Comparison of ENCODE assay signal across 13 mouse cellular contexts in the genomic region with DNA sequence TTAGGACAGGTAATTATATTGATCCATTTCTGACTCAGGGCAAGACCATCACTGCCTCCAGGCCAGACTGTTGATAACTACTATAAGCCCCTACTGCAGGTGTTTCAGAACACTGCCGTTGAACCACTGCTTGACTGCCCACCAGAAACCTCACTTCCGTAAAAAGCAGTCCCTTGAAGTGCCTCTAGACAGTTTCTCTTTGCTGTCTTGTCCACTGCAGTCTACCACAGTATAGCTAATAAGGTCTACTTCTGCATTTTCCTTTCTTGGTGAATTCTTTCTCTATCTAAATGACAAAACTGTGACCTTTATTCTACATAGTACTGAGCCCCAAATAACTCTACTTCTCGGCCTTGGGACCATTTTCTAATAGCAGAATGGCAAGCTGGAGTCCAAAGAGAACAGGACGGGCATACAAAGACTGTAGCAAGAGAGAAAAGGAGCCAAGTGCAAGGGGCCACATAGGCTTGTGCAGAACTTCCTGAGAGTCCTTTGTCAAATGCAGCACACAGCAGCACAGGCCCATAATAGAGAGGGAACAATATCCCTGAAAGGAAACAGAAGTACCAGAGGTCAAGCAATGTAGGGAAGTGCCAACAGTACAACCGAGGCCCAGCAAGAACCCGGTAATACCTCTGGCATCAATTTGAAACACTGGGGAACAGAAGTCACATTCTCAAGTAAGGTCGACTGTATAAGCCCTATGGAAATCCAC. TPM values are rescaled to one million over a fixed set of nuclear protein-coding genes. Genes with fewer than 3 reads are reported as not detected.
A peak's percentile ranks its signal among the peaks of the same experiment; 100 is the strongest.
DNase-seq lines count a peak whose midpoint lies in the region; ATAC-seq and TF ChIP-seq lines count a peak whose summit lies in the region.
"Had no signal": no experiment of that assay in that cellular context is flagged by ENCODE, and none has a peak within 500 bp of the region (broad histone marks: within the 10 kb centered on the region; RNA-seq: fewer than 3 reads in every experiment).

No protein-coding gene starts in this region.

- no peaks in the 10 kb centered on the region for H3K9me3 ChIP-seq in MEL (replicated peaks; ENCODE audit: insufficient read depth, low read length)
- no peaks in the 10 kb centered on the region for H3K9me3 ChIP-seq in liver, embryonic 13.5 days (replicated peaks)
- no peaks in the 10 kb centered on the region for H3K9me3 ChIP-seq in hindbrain, embryonic 10.5 days
- H3K9me3 ChIP-seq: embryonic facial prominence, embryonic 10.5 days; forebrain, embryonic 10.5 days; lung, embryonic 15.5 days had no signal

- H3K4me2 ChIP-seq in liver, embryonic 13.5 days = no peak overlapping the region
- H3K4me2 ChIP-seq: hindbrain, embryonic 14.5 days; lung, embryonic 15.5 days had no signal

- TF ChIP-seq EP300 in MEL (IDR thresholded peaks at IDR 0.05; ENCODE audit: low read depth in 1 of 2, low read length in 2 of 2) = no peak

- 21% methylated on average over 7 of the region's 7 CpGs for WGBS in liver, embryonic 13.5 days (ENCODE audit: insufficient replicate concordance)
- WGBS in hindbrain, embryonic 10.5 days = 82% methylated on average over 7 of the region's 7 CpGs

- H3K27me3 ChIP-seq in MEL (ENCODE audit: control insufficient read depth in 1 of 2, insufficient read depth in 2 of 2, low read length in 2 of 2) = no peaks in the 10 kb centered on the region
- no peaks in the 10 kb centered on the region for H3K27me3 ChIP-seq in liver, embryonic 13.5 days
- no peaks in the 10 kb centered on the region for H3K27me3 ChIP-seq in hindbrain, embryonic 10.5 days (ENCODE audit: insufficient read depth, poor library complexity, severe bottlenecking)
- H3K27me3 ChIP-seq: lung, embryonic 15.5 days had no signal

- no peak for TF ChIP-seq POLR2A in MEL (IDR thresholded peaks at IDR 0.05; ENCODE audit: control insufficient read depth in 1 of 2, insufficient read depth in 1 of 2, low read depth in 1 of 2, low read length in 2 of 2, poor library complexity in 1 of 2)

- DNase-seq in layer of hippocampus, adult 9-10 months (ENCODE audit: low spot score) = peak; percentile 21
- no peak for DNase-seq in layer of hippocampus, postnatal 25 days (ENCODE audit: extremely low spot score in 1 of 2, low spot score in 1 of 2)
- DNase-seq in MEL (ENCODE audit: low read depth, low spot score) = peak; percentile 49
- no peak for DNase-seq in liver, embryonic 13.5 days
- no peak for DNase-seq in hindbrain, embryonic 10.5 days (ENCODE audit: low spot score)
- no peak for DNase-seq in kidney, postnatal 10 days
- DNase-seq: gastrocnemius, postnatal 10 days; thymus, postnatal 14 days had no signal

- no peak for TF ChIP-seq CTCF in MEL (IDR thresholded peaks at IDR 0.05 in 2 of 3, conservative IDR thresholded peaks at IDR 0.05 in 1 of 3; ENCODE audit: control insufficient read depth in 1 of 3, insufficient read depth in 1 of 3, low read depth in 2 of 3, low read length in 3 of 3, poor library complexity in 1 of 3, severe bottlenecking in 1 of 3)

- peaks cover 2 to 10% of the 10 kb centered on the region in 2 experiments; a peak in 3 of 4 replicates for H3K36me3 ChIP-seq in MEL (ENCODE audit: control insufficient read depth in 1 of 2, insufficient read depth in 2 of 2, low read length in 2 of 2)
- H3K36me3 ChIP-seq in liver, embryonic 13.5 days = peaks cover 3% of the 10 kb centered on the region; the same call in 1 of the 2 replicates
- no peaks in the 10 kb centered on the region; the same call in 1 of the 2 replicates for H3K36me3 ChIP-seq in hindbrain, embryonic 10.5 days
- H3K36me3 ChIP-seq: embryonic facial prominence, embryonic 10.5 days; forebrain, embryonic 10.5 days; lung, embryonic 15.5 days had no signal

- TF ChIP-seq RAD21 in MEL (IDR thresholded peaks at IDR 0.05; ENCODE audit: low read depth, low read length) = no peak

- no peak overlapping the region for H3K9ac ChIP-seq in MEL (ENCODE audit: control insufficient read depth, low read depth, low read length, poor library complexity, severe bottlenecking)
- no peak overlapping the region for H3K9ac ChIP-seq in liver, embryonic 13.5 days
- H3K9ac ChIP-seq: hindbrain, embryonic 14.5 days; lung, embryonic 15.5 days had no signal

- peaks cover 5 to 6% of the 10 kb centered on the region in 2 experiments for H3K4me1 ChIP-seq in MEL (ENCODE audit: control insufficient read depth in 1 of 2, insufficient read depth in 2 of 2, low read length in 2 of 2)
- H3K4me1 ChIP-seq in liver, embryonic 13.5 days (replicated peaks) = peaks cover 16% of the 10 kb centered on the region
- H3K4me1 ChIP-seq in hindbrain, embryonic 10.5 days (replicated peaks) = no peaks in the 10 kb centered on the region
- H3K4me1 ChIP-seq: embryonic facial prominence, embryonic 10.5 days; forebrain, embryonic 10.5 days; lung, embryonic 15.5 days had no signal

- H3K27ac ChIP-seq in MEL (ENCODE audit: control insufficient read depth, low read depth, low read length) = no peak overlapping the region
- 0 out of 2 replicates have a peak overlapping the region, but pooled peaks have one; percentile 8 for H3K27ac ChIP-seq in liver, embryonic 13.5 days
- no peak overlapping the region for H3K27ac ChIP-seq in hindbrain, embryonic 10.5 days
- H3K27ac ChIP-seq: embryonic facial prominence, embryonic 10.5 days; forebrain, embryonic 10.5 days; hindbrain, embryonic 14.5 days; lung, embryonic 15.5 days had no signal

- ATAC-seq in liver, embryonic 13.5 days (ENCODE audit: low read depth) = peak; percentile 60; the same call in 1 of the 2 replicates
- ATAC-seq in neutrophil, adult 5-6 weeks (ENCODE audit: extremely low read depth, insufficient number of reproducible peaks, low FRiP score, poor library complexity, severe bottlenecking) = peak; percentile 94

- H3K79me2 ChIP-seq in MEL (ENCODE audit: control insufficient read depth, insufficient read depth, low read length, poor library complexity) = peaks cover 18% of the 10 kb centered on the region

- no peak overlapping the region for H3K4me3 ChIP-seq in MEL (ENCODE audit: control insufficient read depth in 1 of 2, insufficient read depth in 1 of 2, low read depth in 2 of 2, low read length in 2 of 2)
- no peak overlapping the region for H3K4me3 ChIP-seq in liver, embryonic 13.5 days (replicated peaks)
- H3K4me3 ChIP-seq in hindbrain, embryonic 10.5 days = no peak overlapping the region
- H3K4me3 ChIP-seq: embryonic facial prominence, embryonic 10.5 days; forebrain, embryonic 10.5 days; lung, embryonic 15.5 days had no signal

TF ChIP-seq in MEL, 35 proteins besides CTCF, POLR2A, EP300 and RAD21:
- TF ChIP-seq ZKSCAN1 (IDR thresholded peaks at IDR 0.05; ENCODE audit: low read depth, low read length) = no peak
- no peak for TF ChIP-seq TAL1 (IDR thresholded peaks at IDR 0.05; ENCODE audit: low read length)
- no peak for TF ChIP-seq POLR2AphosphoS5 (IDR thresholded peaks at IDR 0.05; ENCODE audit: borderline replicate concordance, low read depth, low read length)
- no peak for TF ChIP-seq USF2 (IDR thresholded peaks at IDR 0.05; ENCODE audit: borderline replicate concordance in 1 of 2, insufficient read depth in 1 of 2, low read depth in 1 of 2, low read length in 2 of 2)
- TF ChIP-seq NRF1 (IDR thresholded peaks at IDR 0.05; ENCODE audit: insufficient read depth, low read depth, low read length, poor library complexity, severe bottlenecking) = no peak
- TF ChIP-seq CHD1 (IDR thresholded peaks at IDR 0.05; ENCODE audit: low read depth, low read length) = no peak
- TF ChIP-seq ZNF384 (IDR thresholded peaks at IDR 0.05; ENCODE audit: low read depth, low read length) = no peak
- TF ChIP-seq KAT2A (conservative IDR thresholded peaks at IDR 0.05; ENCODE audit: low read depth, low read length) = no peak
- no peak for TF ChIP-seq TCF12 (IDR thresholded peaks at IDR 0.05; ENCODE audit: low read depth, low read length)
- no peak for TF ChIP-seq MAZ (IDR thresholded peaks at IDR 0.05; ENCODE audit: low read depth, low read length)
- no peak for TF ChIP-seq ELF1 (IDR thresholded peaks at IDR 0.05; ENCODE audit: low read depth, low read length)
- no peak for TF ChIP-seq NELFE (IDR thresholded peaks at IDR 0.05; ENCODE audit: low read depth, low read length)
- TF ChIP-seq BHLHE40 (IDR thresholded peaks at IDR 0.05; ENCODE audit: borderline replicate concordance, low read depth, low read length) = no peak
- no peak for TF ChIP-seq E2F4 (IDR thresholded peaks at IDR 0.05; ENCODE audit: borderline replicate concordance, low read depth, low read length)
- TF ChIP-seq GATA1 (IDR thresholded peaks at IDR 0.05; ENCODE audit: low read depth, low read length) = no peak
- no peak for TF ChIP-seq HCFC1 (IDR thresholded peaks at IDR 0.05; ENCODE audit: low read depth, low read length)
- no peak for TF ChIP-seq SMC3 (IDR thresholded peaks at IDR 0.05; ENCODE audit: low read depth, low read length)

RNA-seq across cellular contexts. Expression of gene Lnpep, which starts 37.4 kb away (rescaled TPM):
- 100 to 1,000 TPM in 1 of 2 experiments, 10 to 100 TPM in 1; 89.5 to 101 TPM for total RNA-seq in layer of hippocampus, postnatal 25 days (2021)
- total RNA-seq in MEL (2012; rRNA removed) = 20.7 and 25.1 TPM in 2 replicates
- polyA plus RNA-seq in MEL (2012; ENCODE audit: insufficient read depth in 1 of 2, insufficient read length in 2 of 2, low read depth in 1 of 2, low replicate concordance in 2 of 2, missing spikeins in 1 of 2) = 100 to 1,000 TPM in 1 of 2 experiments, 10 to 100 TPM in 1; 10.0 to 773 TPM
- polyA plus RNA-seq in liver, embryonic 13.5 days (2015; fragmentation: Nextera tagmentation; extraction: Ambion mirVana) = 3.2 and 3.6 TPM in 2 replicates
- total RNA-seq in neutrophil, adult 5-6 weeks (2017) = 130 and 143 TPM in 2 replicates
- polyA plus RNA-seq in hindbrain, embryonic 10.5 days (2016; fragmentation: Nextera tagmentation; extraction: Ambion mirVana) = 6.2 and 7.2 TPM in 2 replicates

Comparison
In these comparisons a context has a peak if more than half of its experiments do, and no peak if none do; other contexts are left out.
1. DNase-seq: peak in layer of hippocampus, adult 9-10 months (single experiment) and MEL (single experiment); none in layer of hippocampus, postnatal 25 days (0 of 2), liver, embryonic 13.5 days (single experiment), hindbrain, embryonic 10.5 days (single experiment) and kidney, postnatal 10 days (single experiment).